Mouse (Mus musculus): ENCODE results near the gene Efhd2. TPM values are rescaled to one million over a fixed set of nuclear protein-coding genes. Genes with fewer than 3 reads are reported as not detected.
A peak's percentile ranks its signal among the peaks of the same experiment; 100 is the strongest.

Efhd2 gene
- total and polyA plus RNA-seq, 3 experiments = 19.4 to 33.0 (median 21.2) TPM

DNA sequence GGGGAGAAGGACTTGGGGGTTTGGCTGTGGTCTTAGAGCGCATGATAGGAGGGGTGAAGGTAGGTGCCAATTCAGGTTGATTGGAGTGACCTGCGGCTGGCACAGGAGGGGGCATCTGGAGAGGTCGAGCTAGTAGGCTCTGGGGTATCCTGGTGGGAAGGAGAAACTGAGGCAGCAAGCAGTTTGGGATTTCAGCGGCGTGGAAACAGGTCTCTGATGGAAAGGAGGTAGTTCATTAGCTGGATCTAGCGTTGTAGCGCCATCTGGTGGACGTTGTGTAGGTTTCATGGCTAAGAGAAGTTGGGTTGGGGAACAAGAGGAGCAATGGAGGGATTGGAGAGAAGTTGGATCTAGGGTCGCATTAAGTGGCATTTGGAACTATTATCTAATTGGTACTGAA is 21.3 kb downstream of the Efhd2 start:
- H3K36me3 ChIP-seq (ENCODE audit: control insufficient read depth, insufficient read depth, low read length) = no peaks in the 10 kb centered on the region
- DNase-seq = no peak
- no peak overlapping the region for H3K9ac ChIP-seq (ENCODE audit: low read depth, low read length)
- no peak overlapping the region for H3K4me3 ChIP-seq
- intact Hi-C loops (cut with DNase I) = loop anchor here (1.0 kb wide), 2 partner anchors 43 to 235 kb away; partner anchors contain the start of gene Tmem82
- no peaks in the 10 kb centered on the region for H3K79me2 ChIP-seq (replicated peaks; ENCODE audit: control insufficient read depth, insufficient read depth, low read length)
- peak; percentile 81 for TF ChIP-seq CTCF (IDR thresholded peaks at IDR 0.05)
- 0 out of 2 replicates have a peak, but pooled peaks have one; percentile 34 for TF ChIP-seq EP300 (IDR thresholded peaks at IDR 0.05; ENCODE audit: insufficient read depth, low read depth, low read length)
- TF ChIP-seq POLR2A (IDR thresholded peaks at IDR 0.05; ENCODE audit: insufficient read depth, low read depth, low read length) = no peak
- WGBS = 67% methylated on average over 9 of the region's 9 CpGs
- H3K27me3 ChIP-seq (ENCODE audit: control insufficient read depth, insufficient read depth, low read length) = no peaks in the 10 kb centered on the region
- H3K4me1 ChIP-seq (ENCODE audit: control insufficient read depth, insufficient read depth, low read length) = peaks cover 1% of the 10 kb centered on the region; the same call in 1 of the 2 replicates
- no peak overlapping the region for H3K27ac ChIP-seq

DNA sequence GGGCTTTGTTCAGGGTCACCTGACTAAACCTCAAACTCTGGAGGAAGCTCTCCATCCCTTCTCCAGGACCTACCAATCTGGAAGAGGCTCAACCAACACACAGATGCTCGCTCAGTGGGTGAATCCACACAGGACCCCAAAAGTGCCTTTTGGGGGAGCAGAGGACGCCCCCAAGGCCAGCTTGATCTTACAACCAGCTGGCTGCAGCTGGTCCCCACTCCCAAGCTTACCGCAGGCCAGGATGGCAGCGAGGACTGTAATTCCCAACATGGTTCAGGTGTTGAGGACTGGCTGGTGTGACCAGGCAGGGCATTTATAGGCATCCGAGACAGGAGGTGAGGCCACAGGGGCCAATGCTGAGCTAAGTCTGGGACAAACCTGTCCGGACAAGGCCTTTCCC is 28.7 kb downstream of the Efhd2 start, which contains the start of gene Ctrc:
Ctrc (minus strand) TSS at position 361 of the 400 bp plus-strand sequence.
- DNase-seq = no peak
- Histone ChIP-seq H3K27ac (no peak within 1 kb of the TSS), H3K27me3 (ENCODE audit: control insufficient read depth, insufficient read depth, low read length) (no peaks in the 10 kb centered on the region), H3K4me3 (no peak within 1 kb of the TSS), H3K36me3 (ENCODE audit: control insufficient read depth, insufficient read depth, low read length) (no peaks in the 10 kb centered on the region), H3K9ac (ENCODE audit: low read depth, low read length) (no peak within 1 kb of the TSS), H3K79me2 (replicated peaks; ENCODE audit: control insufficient read depth, insufficient read depth, low read length) (no peaks in the 10 kb centered on the region), H3K4me1 (ENCODE audit: control insufficient read depth, insufficient read depth, low read length) (no peaks in the 10 kb centered on the region)
- intact Hi-C loops (cut with DNase I) = no loop called here
- TF ChIP-seq EP300 (IDR thresholded peaks at IDR 0.05; ENCODE audit: insufficient read depth, low read depth, low read length) (no peak), CTCF (IDR thresholded peaks at IDR 0.05) (no peak), POLR2A (IDR thresholded peaks at IDR 0.05; ENCODE audit: insufficient read depth, low read depth, low read length) (no peak)
- WGBS = 83% methylated on average over 6 of the region's 6 CpGs

DNA sequence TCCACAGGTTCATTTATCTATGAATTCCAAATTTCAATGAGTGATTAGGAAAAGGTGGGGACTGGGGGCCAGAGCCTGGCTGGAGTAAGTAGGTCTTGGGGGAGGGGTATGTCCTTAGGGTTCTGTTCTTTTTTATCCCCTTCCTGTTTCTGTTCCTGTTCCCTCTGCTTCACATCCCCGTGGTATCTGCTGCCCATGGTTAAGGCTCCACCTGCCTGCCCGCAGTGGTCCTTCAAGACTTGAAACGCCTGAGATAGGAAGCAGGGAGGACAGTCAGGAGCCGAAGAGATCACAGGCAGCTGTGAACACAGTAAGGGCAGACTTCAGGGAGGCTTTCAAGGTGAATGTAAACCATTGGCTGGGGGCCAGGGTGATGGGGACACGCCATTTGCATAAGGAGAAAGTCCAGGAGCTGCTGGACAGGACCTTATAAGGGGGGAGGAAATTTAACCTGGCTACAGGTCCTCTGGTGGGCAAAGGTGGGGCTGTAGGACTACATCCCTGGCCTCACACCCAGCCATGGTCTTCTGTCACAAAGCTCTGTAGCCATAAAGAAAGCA is 40.1 kb downstream of the Efhd2 start:
- no peak overlapping the region for H3K27ac ChIP-seq
- intact Hi-C loops (cut with DNase I) = no loop called here
- TF ChIP-seq CTCF (IDR thresholded peaks at IDR 0.05) (no peak), POLR2A (IDR thresholded peaks at IDR 0.05; ENCODE audit: insufficient read depth, low read depth, low read length) (no peak), EP300 (IDR thresholded peaks at IDR 0.05; ENCODE audit: insufficient read depth, low read depth, low read length) (no peak)
- 47% methylated on average over 5 of the region's 5 CpGs for WGBS
- no peak for DNase-seq
- H3K4me3 ChIP-seq = no peak overlapping the region
- no peaks in the 10 kb centered on the region for H3K79me2 ChIP-seq (replicated peaks; ENCODE audit: control insufficient read depth, insufficient read depth, low read length)
- no peaks in the 10 kb centered on the region for H3K36me3 ChIP-seq (ENCODE audit: control insufficient read depth, insufficient read depth, low read length)
- no peaks in the 10 kb centered on the region for H3K27me3 ChIP-seq (ENCODE audit: control insufficient read depth, insufficient read depth, low read length)
- H3K4me1 ChIP-seq (ENCODE audit: control insufficient read depth, insufficient read depth, low read length) = no peaks in the 10 kb centered on the region
- no peak overlapping the region for H3K9ac ChIP-seq (ENCODE audit: low read depth, low read length)

DNA sequence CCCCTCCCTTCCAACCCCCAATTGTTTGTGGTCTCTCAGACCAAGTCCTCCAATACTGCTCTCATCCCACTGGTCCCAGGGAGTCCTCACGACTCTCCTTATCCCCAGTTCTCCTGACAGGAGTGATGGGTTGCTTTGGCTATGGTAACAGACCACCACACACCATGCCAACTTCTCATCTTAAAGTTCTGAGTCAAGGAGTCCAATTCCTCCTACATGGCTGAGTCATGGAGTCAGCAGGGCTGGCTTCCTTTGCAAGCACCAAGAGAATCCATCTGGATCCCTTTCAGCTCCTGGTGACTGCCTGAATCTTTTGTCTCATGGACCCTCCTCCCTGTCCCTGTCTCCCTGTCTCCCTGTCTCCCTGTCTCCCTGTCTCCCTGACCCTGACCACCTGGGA is 40.8 kb downstream of the Efhd2 start:
- Histone ChIP-seq H3K79me2 (replicated peaks; ENCODE audit: control insufficient read depth, insufficient read depth, low read length) (no peaks in the 10 kb centered on the region), H3K9ac (ENCODE audit: low read depth, low read length) (no peak overlapping the region), H3K27me3 (ENCODE audit: control insufficient read depth, insufficient read depth, low read length) (no peaks in the 10 kb centered on the region), H3K4me1 (ENCODE audit: control insufficient read depth, insufficient read depth, low read length) (no peaks in the 10 kb centered on the region), H3K27ac (no peak overlapping the region), H3K36me3 (ENCODE audit: control insufficient read depth, insufficient read depth, low read length) (no peaks in the 10 kb centered on the region), H3K4me3 (no peak overlapping the region)
- DNase-seq = no peak
- 71% methylated on average over 1 of the region's 1 CpGs for WGBS
- intact Hi-C loops (cut with DNase I) = no loop called here
- no peak for TF ChIP-seq EP300 (IDR thresholded peaks at IDR 0.05; ENCODE audit: insufficient read depth, low read depth, low read length)
- TF ChIP-seq POLR2A (IDR thresholded peaks at IDR 0.05; ENCODE audit: insufficient read depth, low read depth, low read length) = no peak
- TF ChIP-seq CTCF (IDR thresholded peaks at IDR 0.05) = no peak

DNA sequence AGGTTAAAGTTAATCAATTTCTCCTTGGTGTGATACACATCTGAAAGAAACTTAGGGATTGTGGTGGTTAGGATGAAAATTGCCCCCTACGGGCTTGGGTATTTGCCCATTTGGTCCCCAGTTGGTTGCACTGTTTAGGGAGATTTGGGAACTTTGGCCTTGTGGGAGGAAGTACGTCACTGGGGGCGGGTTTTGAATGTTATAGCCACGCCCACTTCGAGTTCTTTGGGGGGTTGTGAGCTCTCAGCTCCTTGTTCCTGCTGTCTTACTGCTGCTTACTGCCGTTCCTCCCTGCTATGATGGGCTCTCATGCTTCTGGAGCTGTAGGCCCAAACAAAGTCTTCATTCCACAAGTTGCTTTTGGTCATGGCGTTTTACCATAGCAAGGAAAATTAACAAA is 43.4 kb downstream of the Efhd2 start:
- no peak for DNase-seq
- no peak overlapping the region for H3K4me3 ChIP-seq
- no peaks in the 10 kb centered on the region; the same call in 1 of the 2 replicates for H3K4me1 ChIP-seq (ENCODE audit: control insufficient read depth, insufficient read depth, low read length)
- no peak overlapping the region for H3K9ac ChIP-seq (ENCODE audit: low read depth, low read length)
- no peak overlapping the region for H3K27ac ChIP-seq
- WGBS = 77% methylated on average over 7 of the region's 7 CpGs
- intact Hi-C loops (cut with DNase I) = no loop called here
- no peaks in the 10 kb centered on the region for H3K79me2 ChIP-seq (replicated peaks; ENCODE audit: control insufficient read depth, insufficient read depth, low read length)
- no peaks in the 10 kb centered on the region for H3K36me3 ChIP-seq (ENCODE audit: control insufficient read depth, insufficient read depth, low read length)
- no peaks in the 10 kb centered on the region for H3K27me3 ChIP-seq (ENCODE audit: control insufficient read depth, insufficient read depth, low read length)
- TF ChIP-seq CTCF (IDR thresholded peaks at IDR 0.05) (no peak), POLR2A (IDR thresholded peaks at IDR 0.05; ENCODE audit: insufficient read depth, low read depth, low read length) (no peak), EP300 (IDR thresholded peaks at IDR 0.05; ENCODE audit: insufficient read depth, low read depth, low read length) (no peak)

DNA sequence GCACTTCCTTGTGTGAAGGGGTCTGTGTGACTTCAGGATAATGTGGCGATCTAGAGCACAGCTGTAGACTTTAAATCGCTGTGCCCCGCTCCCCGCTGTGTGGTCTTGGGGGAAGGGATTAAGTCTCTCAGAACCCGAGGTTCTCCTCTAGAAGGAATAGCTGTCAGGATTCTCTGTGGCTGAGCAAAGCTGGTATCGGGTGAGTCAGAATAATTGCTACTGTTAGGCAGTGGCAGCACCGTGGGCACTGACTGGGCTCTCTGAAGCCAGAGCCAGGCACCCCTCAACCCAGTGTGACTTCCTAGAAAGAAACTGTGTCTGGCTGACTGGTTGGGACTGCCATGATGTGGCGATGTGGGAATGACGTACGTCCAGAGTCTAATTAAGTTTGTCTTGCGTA is 44.3 kb downstream of the Efhd2 start:
- intact Hi-C loops (cut with DNase I) = no loop called here
- Histone ChIP-seq H3K36me3 (ENCODE audit: control insufficient read depth, insufficient read depth, low read length) (no peaks in the 10 kb centered on the region), H3K79me2 (replicated peaks; ENCODE audit: control insufficient read depth, insufficient read depth, low read length) (no peaks in the 10 kb centered on the region), H3K4me3 (no peak overlapping the region), H3K4me1 (ENCODE audit: control insufficient read depth, insufficient read depth, low read length) (no peaks in the 10 kb centered on the region; the same call in 1 of the 2 replicates), H3K27ac (no peak overlapping the region), H3K9ac (ENCODE audit: low read depth, low read length) (no peak overlapping the region), H3K27me3 (ENCODE audit: control insufficient read depth, insufficient read depth, low read length) (no peaks in the 10 kb centered on the region)
- WGBS = 60% methylated on average over 11 of the region's 11 CpGs
- no peak for TF ChIP-seq EP300 (IDR thresholded peaks at IDR 0.05; ENCODE audit: insufficient read depth, low read depth, low read length)
- no peak for TF ChIP-seq POLR2A (IDR thresholded peaks at IDR 0.05; ENCODE audit: insufficient read depth, low read depth, low read length)
- no peak for TF ChIP-seq CTCF (IDR thresholded peaks at IDR 0.05)
- DNase-seq = no peak

All from heart, adult 2 months (tissue).